Mouse (Mus musculus) stomach, embryonic 16.5 days (tissue): Measurements from ENCODE around the gene Krt5. TPM values are rescaled to one million over a fixed set of nuclear protein-coding genes. Genes with fewer than 3 reads are reported as not detected.
"Not testable (repeated sequence)": the region's sequence is repeated elsewhere in the genome, so short reads cannot be mapped to it uniquely, and the experiment has no call there.

Source experiments
- ATAC-seq: fragments of 200-750 bp; cut with Nextera tagmentation; 2 replicates; pipeline ENCODE4 v1.8.0; 2017; ENCODE audit warnings: moderate number of reproducible peaks, moderate TSS enrichment; ENCODE audit not compliant: insufficient read depth, low FRiP score
- H3K27ac ChIP-seq: fragments of 300-500 bp; sonication (generic); 2 replicates; pipeline ENCODE4 v1.5.1; 2014; ENCODE audit warnings: low read length
- H3K27me3 ChIP-seq: fragments of 300-500 bp; sonication (generic); 2 replicates; pipeline ENCODE4 v1.6.1; 2014; ENCODE audit warnings: low read length, control low read depth, mixed read lengths; ENCODE audit not compliant: control insufficient read depth, insufficient read depth
- H3K36me3 ChIP-seq: fragments of 300-500 bp; sonication (generic); 2 replicates; pipeline ENCODE4 v1.6.1; 2014; ENCODE audit warnings: low read length; ENCODE audit not compliant: control insufficient read depth, insufficient read depth
- H3K4me1 ChIP-seq: fragments of 300-500 bp; sonication (generic); 2 replicates; pipeline ENCODE4 v1.6.1; 2014; ENCODE audit warnings: low read length, control low read depth, mixed read lengths; ENCODE audit not compliant: control insufficient read depth, insufficient read depth
- H3K4me2 ChIP-seq: fragments of 300-500 bp; sonication (generic); 2 replicates; pipeline ENCODE4 v1.6.1; 2014; ENCODE audit warnings: low read depth, low read length, mixed read lengths
- H3K4me3 ChIP-seq: fragments of 300-500 bp; sonication (generic); replicated peaks from 2 replicates; pipeline ENCODE4 v1.5.1; 2014; ENCODE audit warnings: mild to moderate bottlenecking, low read length
- H3K9ac ChIP-seq: fragments of 300-500 bp; sonication (generic); 2 replicates; pipeline ENCODE4 v1.6.1; 2014; ENCODE audit warnings: low read length
- H3K9me3 ChIP-seq: fragments of 300-500 bp; sonication (generic); replicated peaks from 2 replicates; pipeline ENCODE4 v1.6.1; 2016; ENCODE audit warnings: low read length, control low read depth; ENCODE audit not compliant: control insufficient read depth
- WGBS: fragments of 180-500 bp; shearing (Covaris S2); extraction: QIAGEN DNeasy Blood & Tissue Kit; methylation state at CpG from one replicate; pipeline ENCODE4 v1.1.7; 2014; 5-methylcytosine and 5-hydroxymethylcytosine counted together
- polyA plus RNA-seq: library from polyadenylated mRNA; unstranded; fragments of >200 nt; fragmentation: Nextera tagmentation; extraction: Ambion mirVana; gene quantifications from 2 replicates; pipeline ENCODE4 v1.2.1, GENCODE M21; 2015

Krt5 gene
- polyA plus RNA-seq, 1 experiment from 2014 or later: 464 TPM

GRCm38 (mm10) chr15:101704066-101704465 is 8.6 kb downstream of the Krt5 start:
- H3K9me3 ChIP-seq: no peaks in the 10 kb centered on the region
- ATAC-seq: no peak
- no peak overlapping the region for H3K9ac ChIP-seq
- no peak overlapping the region for H3K27ac ChIP-seq
- WGBS: 67% methylated on average over 4 of the region's 4 CpGs
- H3K4me2 ChIP-seq: no peak overlapping the region
- H3K27me3 ChIP-seq: no peaks in the 10 kb centered on the region
- no peaks in the 10 kb centered on the region for H3K4me1 ChIP-seq
- no peak overlapping the region for H3K4me3 ChIP-seq
- no peaks in the 10 kb centered on the region for H3K36me3 ChIP-seq

GRCm38 (mm10) chr15:101702380-101702779 is 10.3 kb downstream of the Krt5 start:
- no peak overlapping the region for H3K9ac ChIP-seq
- 38% methylated on average over 2 of the region's 2 CpGs for WGBS
- no peaks in the 10 kb centered on the region for H3K36me3 ChIP-seq
- no peak overlapping the region for H3K27ac ChIP-seq
- no peak overlapping the region for H3K4me3 ChIP-seq
- no peak overlapping the region for H3K4me2 ChIP-seq
- no peak for ATAC-seq
- H3K4me1 ChIP-seq: no peaks in the 10 kb centered on the region
- no peaks in the 10 kb centered on the region for H3K27me3 ChIP-seq
- no peaks in the 10 kb centered on the region for H3K9me3 ChIP-seq

GRCm38 (mm10) chr15:101699866-101700265 is 12.8 kb downstream of the Krt5 start:
- no peak overlapping the region for H3K4me3 ChIP-seq
- 82% methylated on average over 8 of the region's 8 CpGs for WGBS
- H3K4me1 ChIP-seq: no peaks in the 10 kb centered on the region
- no peak for ATAC-seq
- H3K36me3 ChIP-seq: no peaks in the 10 kb centered on the region
- H3K27me3 ChIP-seq: no peaks in the 10 kb centered on the region
- H3K9me3 ChIP-seq: no peaks in the 10 kb centered on the region
- H3K9ac ChIP-seq: no peak overlapping the region
- no peak overlapping the region for H3K4me2 ChIP-seq
- H3K27ac ChIP-seq: no peak overlapping the region

GRCm38 (mm10) chr15:101699192-101699591 is 13.5 kb downstream of the Krt5 start:
- no peak for ATAC-seq
- Histone ChIP-seq H3K9me3 (no peaks in the 10 kb centered on the region), H3K36me3 (no peaks in the 10 kb centered on the region), H3K27me3 (no peaks in the 10 kb centered on the region), H3K27ac (no peak overlapping the region), H3K4me3 (no peak overlapping the region), H3K4me2 (no peak overlapping the region), H3K9ac (no peak overlapping the region), H3K4me1 (no peaks in the 10 kb centered on the region)
- WGBS: 46% methylated on average over 3 of the region's 3 CpGs

- Histone ChIP-seq H3K27me3 (no peaks in the 10 kb centered on the region), H3K4me3 (no peak overlapping the region), H3K4me2 (no peak overlapping the region), H3K9me3 (no peaks in the 10 kb centered on the region), H3K4me1 (no peaks in the 10 kb centered on the region), H3K9ac (no peak overlapping the region), H3K27ac (no peak overlapping the region), H3K36me3 (no peaks in the 10 kb centered on the region)
- 64% methylated on average over 8 of the region's 8 CpGs for WGBS
- ATAC-seq: no peak
Measured at GRCm38 (mm10) chr15:101697326-101698188, 15.1 kb downstream of the Krt5 start.

- Histone ChIP-seq H3K4me1 (no peaks in the 10 kb centered on the region), H3K36me3 (no peaks in the 10 kb centered on the region), H3K4me3 (no peak within 1 kb of the TSS), H3K9ac (no peak within 1 kb of the TSS), H3K9me3 (no peaks in the 10 kb centered on the region), H3K27me3 (no peaks in the 10 kb centered on the region), H3K4me2 (no peak within 1 kb of the TSS), H3K27ac (no peak within 1 kb of the TSS; the same call in 1 of the 2 replicates)
- ATAC-seq: no peak; the same call in 1 of the 2 replicates
- WGBS: 67% methylated on average over 5 of the region's 5 CpGs
Measured at GRCm38 (mm10) chr15:101694207-101694606, 18.5 kb downstream of the Krt5 start, which contains the start of gene Krt6a. Krt6a (minus strand) TSS chr15:101694307.

- H3K4me1 ChIP-seq, H3K27me3 ChIP-seq, ATAC-seq, H3K4me2 ChIP-seq, H3K4me3 ChIP-seq, H3K36me3 ChIP-seq, H3K9ac ChIP-seq, H3K9me3 ChIP-seq, H3K27ac ChIP-seq: not testable (repeated sequence)
- WGBS: 96% methylated on average over 5 of the region's 5 CpGs
Measured at GRCm38 (mm10) chr15:101690460-101690859, 22.2 kb downstream of the Krt5 start.

GRCm38 (mm10) chr15:101688161-101688560 is 24.5 kb downstream of the Krt5 start:
- WGBS: 61% methylated on average over 2 of the region's 2 CpGs
- no peaks in the 10 kb centered on the region for H3K36me3 ChIP-seq
- H3K27ac ChIP-seq: no peak overlapping the region
- H3K9me3 ChIP-seq: no peaks in the 10 kb centered on the region
- H3K4me3 ChIP-seq: no peak overlapping the region
- H3K9ac ChIP-seq: no peak overlapping the region
- no peak for ATAC-seq
- H3K4me1 ChIP-seq: no peaks in the 10 kb centered on the region
- no peak overlapping the region for H3K4me2 ChIP-seq
- no peaks in the 10 kb centered on the region for H3K27me3 ChIP-seq

- Histone ChIP-seq H3K4me1 (no peaks in the 10 kb centered on the region), H3K4me2 (no peak within 1 kb of the TSS), H3K9me3 (no peaks in the 10 kb centered on the region), H3K27me3 (no peaks in the 10 kb centered on the region), H3K9ac (no peak within 1 kb of the TSS), H3K27ac (no peak within 1 kb of the TSS), H3K4me3 (no peak within 1 kb of the TSS), H3K36me3 (no peaks in the 10 kb centered on the region)
- no peak for ATAC-seq
- 82% methylated on average over 2 of the region's 2 CpGs for WGBS
Measured at GRCm38 (mm10) chr15:101680187-101680586, 32.5 kb downstream of the Krt5 start, which contains the start of gene Krt6b. Krt6b (minus strand) TSS chr15:101680287.
